Mouse (Mus musculus) olfactory bulb, adult 2 months (tissue): ENCODE results near the gene Mecr. TPM values are rescaled to one million over a fixed set of nuclear protein-coding genes. Genes with fewer than 3 reads are reported as not detected.

Experiments
- H3K27ac ChIP-seq: fragments of 200-500 bp; 2 replicates; pipeline ENCODE4 v1.5.1; 2012; ENCODE audit warnings: low read depth, low read length; ENCODE audit not compliant: insufficient read depth
- H3K4me1 ChIP-seq: fragments of 200-500 bp; 2 replicates; pipeline ENCODE4 v1.6.1; 2012; ENCODE audit warnings: low read length; ENCODE audit not compliant: control insufficient read depth, insufficient read depth
- H3K4me3 ChIP-seq: fragments of 200-500 bp; 2 replicates; pipeline ENCODE4 v1.5.1; 2012; ENCODE audit warnings: mild to moderate bottlenecking, low read depth, low read length, moderate library complexity; ENCODE audit not compliant: insufficient read depth
- CTCF ChIP-seq: fragments of 200-500 bp; IDR thresholded peaks from 2 replicates; pipeline ENCODE4 v1.5.1; 2012; ENCODE audit warnings: low read depth, mild to moderate bottlenecking, low read length, moderate library complexity; ENCODE audit not compliant: insufficient read depth
- POLR2A ChIP-seq: fragments of 200-500 bp; IDR thresholded peaks from 2 replicates; pipeline ENCODE4 v1.6.1; 2012; ENCODE audit warnings: mild to moderate bottlenecking, low read depth, low read length, moderate library complexity; ENCODE audit not compliant: insufficient read depth
- WGBS: fragments of 180-500 bp; shearing (Covaris S2); methylation state at CpG from one replicate; pipeline ENCODE4 v1.1.7; 2018; 5-methylcytosine and 5-hydroxymethylcytosine counted together
- polyA plus RNA-seq: library from polyadenylated mRNA; stranded (reverse); fragments of >200 nt; gene quantifications from 2 replicates; pipeline ENCODE4 v1.2.4, GENCODE M21; 2012; ENCODE audit warnings: low replicate concordance; ENCODE audit not compliant: missing spikeins, insufficient read depth, insufficient read length

Gene Mecr
- polyA plus RNA-seq, 1 experiment = not detected

DNA sequence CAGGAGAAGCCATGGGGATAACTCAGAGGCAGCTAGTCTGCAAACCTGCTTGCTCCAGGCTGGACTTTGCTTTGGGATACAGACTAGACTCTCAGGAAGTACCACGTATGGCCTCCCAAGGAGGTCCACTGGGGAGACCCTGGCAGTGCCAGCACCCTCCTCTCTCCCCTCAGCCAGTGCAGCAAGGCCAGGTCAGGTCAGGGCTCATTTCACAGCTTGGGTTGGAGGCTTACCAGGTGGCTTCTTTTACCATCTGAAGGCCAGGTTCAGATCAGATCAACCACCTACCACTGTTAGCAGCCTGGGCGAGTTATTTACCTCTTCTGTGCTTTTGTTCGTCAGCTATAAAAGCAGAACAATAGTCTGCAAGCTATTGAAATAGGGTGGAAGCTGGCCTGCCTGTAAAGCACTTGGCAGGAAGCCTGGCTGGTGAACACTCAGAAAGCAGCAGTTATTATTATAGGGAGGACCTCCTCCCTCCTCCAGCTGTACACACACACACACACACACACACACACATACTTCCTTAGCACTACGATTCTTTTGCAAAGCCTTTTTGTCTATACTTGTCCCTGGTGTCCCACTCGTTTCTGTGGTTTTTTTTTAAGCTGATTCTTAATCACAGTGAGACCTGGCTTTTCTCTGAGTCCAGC is 6.8 kb downstream of the Mecr start:
- peak overlapping the region; percentile 87 for H3K27ac ChIP-seq
- WGBS = 8% methylated on average over 5 of the region's 5 CpGs

DNA sequence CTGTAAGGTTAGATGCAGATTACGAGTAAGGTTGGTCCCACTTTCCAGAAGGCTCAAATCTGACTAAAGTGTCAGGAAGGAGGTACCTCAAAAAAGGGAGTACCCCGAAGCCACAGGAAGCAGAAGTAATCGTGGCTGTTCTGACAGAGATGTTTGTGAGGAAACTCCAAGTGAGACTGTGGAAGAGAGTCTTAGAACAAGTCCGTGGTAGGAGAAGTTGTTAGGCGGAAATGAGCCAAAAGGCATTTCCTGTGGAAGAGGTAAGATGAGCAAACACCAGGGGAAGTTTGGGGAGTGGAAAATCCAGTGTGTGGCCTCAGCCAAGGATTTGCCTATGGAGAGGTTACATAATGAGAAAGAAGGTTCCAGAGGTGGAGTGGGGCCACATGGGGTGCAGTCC is 11.7 kb downstream of the Mecr start:
- WGBS = 88% methylated on average over 5 of the region's 5 CpGs
- H3K27ac ChIP-seq = no peak overlapping the region
- no peak overlapping the region for H3K4me3 ChIP-seq
- H3K4me1 ChIP-seq = peaks cover 7% of the 10 kb centered on the region
- TF ChIP-seq CTCF (no peak), POLR2A (no peak)

More for the DNA sequence above, 6.8 kb downstream of the Mecr start:
- TF ChIP-seq POLR2A (no peak), CTCF (no peak)
- no peak overlapping the region for H3K4me3 ChIP-seq
- peaks cover 11% of the 10 kb centered on the region for H3K4me1 ChIP-seq

DNA sequence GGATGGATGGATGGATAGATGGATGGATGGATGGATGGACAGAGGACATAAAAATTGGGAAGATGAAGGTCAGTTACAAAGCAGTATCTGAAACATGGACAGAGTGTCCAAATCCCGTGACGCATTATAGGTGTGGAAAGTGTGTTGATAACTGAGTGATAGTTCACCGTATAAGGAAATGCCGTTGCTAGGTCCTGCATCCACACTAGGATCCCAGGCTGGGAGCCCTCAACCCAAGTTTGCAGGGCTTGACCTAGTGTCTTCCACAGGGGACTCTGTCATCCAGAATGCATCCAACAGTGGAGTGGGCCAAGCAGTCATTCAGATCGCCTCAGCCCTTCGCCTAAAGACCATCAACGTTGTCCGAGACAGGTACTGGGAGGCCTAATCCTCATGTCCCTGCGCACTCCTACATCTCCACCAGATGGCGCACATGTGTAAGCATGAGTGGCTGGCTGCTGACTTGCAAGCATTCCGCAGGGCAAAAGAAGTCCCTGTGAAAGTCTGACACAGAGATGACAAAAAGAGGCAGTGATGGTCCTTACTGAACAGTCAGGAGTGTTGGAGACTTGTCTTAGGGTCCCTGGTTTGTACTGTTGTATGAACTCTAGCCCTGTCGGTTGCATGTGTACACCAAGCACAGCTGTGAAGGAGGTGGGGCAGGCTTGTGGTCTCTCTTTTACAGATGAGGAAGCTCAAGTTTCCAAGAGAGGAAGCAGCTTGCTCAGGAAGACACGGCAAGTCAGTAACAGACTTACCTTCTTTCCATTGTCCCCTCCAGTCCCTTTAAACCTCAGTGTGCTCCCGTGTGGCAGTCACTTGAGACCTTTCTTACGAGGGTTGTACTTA is 17.4 kb downstream of the Mecr start:
- 47% methylated on average over 15 of the region's 15 CpGs for WGBS
- H3K4me1 ChIP-seq = no peaks in the 10 kb centered on the region
- no peak overlapping the region for H3K4me3 ChIP-seq
- H3K27ac ChIP-seq = no peak overlapping the region
- TF ChIP-seq POLR2A (no peak), CTCF (peak; percentile 83)

DNA sequence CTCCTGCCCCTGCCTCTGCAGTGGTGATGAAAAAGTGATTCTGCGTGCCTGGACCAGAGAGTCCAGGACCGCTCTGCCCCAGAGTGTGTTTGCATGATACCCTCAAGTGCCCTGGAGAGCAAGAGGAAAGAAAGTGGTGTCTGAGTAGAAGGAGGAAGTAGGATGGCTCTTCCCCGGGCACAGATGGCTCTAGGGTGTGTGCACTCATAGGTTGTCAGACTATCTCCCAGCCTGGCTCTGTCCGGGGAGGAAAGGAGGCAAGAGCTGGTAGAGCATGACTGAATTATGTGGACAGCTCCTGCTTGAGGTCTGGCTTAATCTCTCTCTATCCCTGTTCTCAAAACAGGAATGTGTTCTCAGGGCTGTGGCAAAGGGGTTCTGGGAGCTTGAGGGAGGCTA is 18.1 kb downstream of the Mecr start:
- WGBS = 87% methylated on average over 4 of the region's 4 CpGs
- H3K27ac ChIP-seq = no peak overlapping the region
- H3K4me1 ChIP-seq = no peaks in the 10 kb centered on the region
- TF ChIP-seq POLR2A = no peak
- TF ChIP-seq CTCF = no peak
- no peak overlapping the region for H3K4me3 ChIP-seq

DNA sequence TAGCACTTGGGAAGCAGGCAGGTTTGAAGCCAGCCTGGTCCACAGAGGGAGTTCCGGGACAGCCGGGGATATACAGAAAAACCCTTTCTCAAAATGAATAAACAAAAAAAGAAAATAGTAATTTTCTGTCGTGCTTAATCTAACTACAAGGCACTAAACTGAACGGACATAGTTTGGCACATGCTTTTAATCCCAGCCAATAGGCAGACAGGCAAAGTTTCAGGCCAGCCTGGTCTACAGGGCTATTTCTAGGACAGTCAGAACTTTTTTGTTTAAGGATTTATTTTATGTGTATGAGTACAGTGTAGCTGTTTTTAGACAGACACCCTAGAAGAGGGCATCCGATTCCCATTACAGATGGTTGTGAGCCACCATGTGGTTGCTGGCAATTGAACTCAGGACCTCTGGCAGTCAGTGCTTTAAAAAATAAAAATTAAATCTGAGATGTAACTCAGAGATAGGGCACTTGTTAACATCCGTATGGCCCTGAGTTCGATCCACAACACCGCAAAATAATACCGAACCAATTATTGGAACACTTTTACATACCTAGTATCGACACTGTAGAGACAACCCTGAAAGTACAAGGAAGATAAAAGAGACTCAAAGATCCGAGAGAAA is 29.5 kb downstream of the Mecr start:
- TF ChIP-seq CTCF (no peak), POLR2A (no peak)
- WGBS = 3% methylated on average over 11 of the region's 11 CpGs
- 0 out of 2 replicates have a peak overlapping the region, but pooled peaks have one; percentile 37 for H3K27ac ChIP-seq

DNA sequence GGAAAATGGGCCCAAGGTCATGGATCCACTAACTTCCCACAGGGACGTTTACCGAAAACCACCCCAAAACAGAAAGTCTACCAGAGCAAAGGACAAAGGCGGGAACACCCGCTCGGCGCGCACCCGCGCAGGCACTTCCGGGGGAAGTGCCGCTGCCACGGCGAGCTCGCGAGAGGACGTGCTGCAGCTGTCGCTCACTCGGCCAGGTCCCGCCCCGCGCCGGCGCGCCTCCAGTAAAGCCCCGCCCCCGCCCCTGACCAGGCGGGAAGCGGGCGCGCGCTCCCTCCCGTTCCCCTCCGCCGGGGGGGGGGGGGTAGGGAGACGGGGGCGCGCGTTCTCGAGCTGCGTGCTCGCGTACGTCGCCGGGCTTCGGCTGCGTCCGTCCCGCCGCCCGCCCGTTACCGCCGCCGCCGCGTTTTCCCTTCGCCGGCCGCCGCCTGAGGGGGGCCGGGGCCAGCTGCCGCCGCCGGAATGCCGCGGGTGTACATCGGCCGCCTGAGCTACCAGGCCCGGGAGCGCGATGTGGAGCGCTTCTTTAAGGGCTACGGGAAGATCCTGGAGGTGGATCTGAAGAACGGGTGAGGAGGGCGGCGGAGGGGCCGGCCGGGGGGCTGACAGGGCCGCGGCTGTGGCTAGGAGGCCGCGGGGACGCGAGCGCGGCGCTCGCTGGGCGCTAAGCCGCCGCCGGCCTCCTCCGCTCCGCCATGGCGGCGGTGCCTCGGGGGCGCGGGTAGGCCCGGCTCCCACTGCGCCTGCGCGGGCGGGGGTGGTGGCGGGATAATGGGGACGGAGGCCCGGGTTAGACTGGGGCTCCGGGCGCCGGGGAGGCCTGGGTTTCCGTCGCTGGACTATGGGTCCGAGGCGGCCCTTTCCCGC is 30.3 kb downstream of the Mecr start, which contains the start of gene Srsf4:
Gene Srsf4, plus strand, starts transcription at position 325 of the 876 bp plus-strand sequence.
- TF ChIP-seq CTCF (no peak), POLR2A (peak; percentile 88)
- Histone ChIP-seq H3K4me1 (no peaks in the 10 kb centered on the region), H3K4me3 (peak within 1 kb of the TSS; percentile 99), H3K27ac (peak within 1 kb of the TSS; percentile 98)
- WGBS = under 1% methylated on average over 104 of the region's 116 CpGs

More for the DNA sequence above, 29.5 kb downstream of the Mecr start:
- Histone ChIP-seq H3K4me3 (peak overlapping the region; percentile 38), H3K4me1 (no peaks in the 10 kb centered on the region)

DNA sequence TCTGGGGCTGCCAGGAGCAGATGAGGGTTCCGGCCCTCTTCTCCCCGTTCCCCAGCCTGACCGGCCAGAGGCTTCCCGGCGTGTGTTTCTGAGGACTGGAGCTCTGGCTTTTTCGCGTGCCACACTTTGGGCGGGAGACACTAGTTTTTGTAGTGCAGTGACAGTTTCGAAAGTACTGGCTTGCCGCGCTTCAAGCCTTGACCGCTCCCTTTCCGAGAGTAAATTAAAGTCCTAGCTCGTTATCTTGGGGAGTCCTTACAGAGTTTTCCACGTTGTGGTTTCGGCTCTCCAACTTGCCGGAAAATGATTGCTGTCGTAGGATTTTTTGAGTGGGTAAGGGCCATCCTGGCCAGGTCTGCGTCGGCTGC is 30.9 kb downstream of the Mecr start:
- Histone ChIP-seq H3K4me1 (no peaks in the 10 kb centered on the region), H3K4me3 (peak overlapping the region; percentile 99), H3K27ac (0 out of 2 replicates have a peak overlapping the region, but pooled peaks have one; percentile 27)
- TF ChIP-seq POLR2A = no peak
- TF ChIP-seq CTCF = no peak
- under 1% methylated on average over 20 of the region's 20 CpGs for WGBS

DNA sequence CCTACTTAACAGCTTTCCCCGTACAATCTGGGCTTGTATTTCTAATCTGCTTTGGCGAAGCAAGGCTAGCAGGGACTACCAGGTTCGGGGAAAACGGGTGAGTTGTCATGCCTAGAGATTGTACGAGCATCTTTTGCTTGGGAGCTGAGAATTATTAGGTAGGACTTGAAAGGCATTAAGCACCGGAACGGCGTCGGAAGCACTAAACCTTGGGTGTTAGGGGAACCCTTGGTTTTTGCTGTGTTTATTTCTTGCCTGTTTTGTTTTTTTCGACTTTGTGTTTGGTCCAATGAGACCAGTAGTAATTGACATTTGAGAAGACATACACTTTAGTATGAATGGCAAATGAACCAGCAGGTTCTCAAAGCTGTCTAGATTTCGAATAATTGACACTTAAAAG is 31.3 kb downstream of the Mecr start:
- H3K4me1 ChIP-seq = no peaks in the 10 kb centered on the region
- no peak overlapping the region for H3K27ac ChIP-seq
- under 1% methylated on average over 11 of the region's 11 CpGs for WGBS
- TF ChIP-seq POLR2A (no peak), CTCF (no peak)
- H3K4me3 ChIP-seq = peak overlapping the region; percentile 99
